Mouse (Mus musculus): Measurements from ENCODE around the gene Ctla4.

Gene Ctla4

DNA sequence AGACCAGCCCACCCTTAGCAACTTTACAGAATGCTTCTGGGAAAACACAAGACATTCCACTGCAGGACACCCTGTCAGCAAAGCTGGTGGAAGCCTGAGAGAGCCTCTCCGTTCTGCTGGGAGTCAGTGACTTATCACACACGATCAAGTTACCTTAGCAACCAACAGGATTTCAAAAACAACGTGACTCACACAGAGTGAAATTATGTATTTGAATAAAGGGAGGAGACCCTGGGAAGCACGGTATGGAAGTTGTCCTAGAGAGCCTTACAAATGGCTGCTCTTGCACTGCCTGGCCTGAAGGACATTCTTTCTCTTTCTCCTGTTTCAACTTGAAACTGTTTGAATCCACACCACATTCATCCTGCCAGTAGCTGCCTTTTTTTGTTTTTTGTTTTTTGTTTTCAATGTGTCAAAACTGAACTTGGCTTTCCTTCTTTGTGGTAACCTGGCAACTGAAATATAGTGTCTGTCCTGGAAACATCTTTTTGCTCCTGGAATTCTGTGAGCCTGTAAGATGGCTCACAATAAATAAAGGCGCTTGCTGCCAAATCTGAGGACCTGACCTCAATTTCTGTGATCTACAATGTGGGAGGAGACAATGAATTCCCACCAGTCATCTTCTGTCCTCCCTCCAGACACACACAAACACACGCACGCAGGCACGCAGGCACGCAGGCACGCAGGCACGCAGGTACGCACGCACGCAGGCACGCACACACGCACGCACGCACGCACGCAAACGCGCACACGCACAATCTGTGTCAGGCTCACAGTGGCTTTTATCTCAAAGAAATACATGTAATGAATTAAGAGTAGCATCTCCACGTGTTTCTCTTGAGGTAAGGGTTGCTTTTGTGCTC lies 33.9 kb downstream of the Ctla4 start:
- DNase-seq (ENCODE audit: low read depth, low spot score), result no peak

GRCm38 (mm10) chr1:60929036-60929435 lies 42.2 kb downstream of the Ctla4 start:
- no peak for DNase-seq (ENCODE audit: low read depth, low spot score)

- DNase-seq (ENCODE audit: low read depth, low spot score), result no peak
Measured at GRCm38 (mm10) chr1:60930397-60930796, 43.6 kb downstream of the Ctla4 start.

DNA sequence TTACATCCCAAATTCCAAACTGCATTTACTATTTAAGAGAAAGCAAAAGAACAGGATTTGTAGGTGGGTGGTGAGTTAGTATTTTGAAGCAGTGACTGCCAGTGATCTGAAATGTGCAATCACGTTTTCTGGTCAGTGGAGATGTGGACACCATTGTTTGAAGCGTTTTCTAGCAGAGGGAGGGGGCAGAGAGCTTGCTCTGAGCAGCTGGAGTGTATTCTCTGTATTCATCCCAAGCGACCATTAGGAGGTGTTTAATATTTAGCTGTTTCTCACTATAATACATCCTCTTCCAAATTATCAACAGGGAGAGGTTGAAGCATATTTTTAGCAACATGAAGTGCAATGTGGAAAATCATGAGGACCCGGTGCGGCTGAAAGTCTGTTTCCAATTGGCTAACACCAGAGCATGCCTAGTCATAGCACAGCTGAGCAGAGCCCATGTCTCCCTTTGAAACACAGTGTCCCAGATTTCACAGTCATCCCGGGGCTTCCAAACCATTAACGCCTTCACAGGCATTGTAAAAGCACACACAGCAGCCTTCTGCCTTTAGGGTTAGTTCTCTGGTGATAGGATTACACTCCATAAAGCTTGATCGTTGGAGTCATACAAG lies 49.3 kb downstream of the Ctla4 start:
- DNase-seq (ENCODE audit: low read depth, low spot score), result peak; percentile 9

DNA sequence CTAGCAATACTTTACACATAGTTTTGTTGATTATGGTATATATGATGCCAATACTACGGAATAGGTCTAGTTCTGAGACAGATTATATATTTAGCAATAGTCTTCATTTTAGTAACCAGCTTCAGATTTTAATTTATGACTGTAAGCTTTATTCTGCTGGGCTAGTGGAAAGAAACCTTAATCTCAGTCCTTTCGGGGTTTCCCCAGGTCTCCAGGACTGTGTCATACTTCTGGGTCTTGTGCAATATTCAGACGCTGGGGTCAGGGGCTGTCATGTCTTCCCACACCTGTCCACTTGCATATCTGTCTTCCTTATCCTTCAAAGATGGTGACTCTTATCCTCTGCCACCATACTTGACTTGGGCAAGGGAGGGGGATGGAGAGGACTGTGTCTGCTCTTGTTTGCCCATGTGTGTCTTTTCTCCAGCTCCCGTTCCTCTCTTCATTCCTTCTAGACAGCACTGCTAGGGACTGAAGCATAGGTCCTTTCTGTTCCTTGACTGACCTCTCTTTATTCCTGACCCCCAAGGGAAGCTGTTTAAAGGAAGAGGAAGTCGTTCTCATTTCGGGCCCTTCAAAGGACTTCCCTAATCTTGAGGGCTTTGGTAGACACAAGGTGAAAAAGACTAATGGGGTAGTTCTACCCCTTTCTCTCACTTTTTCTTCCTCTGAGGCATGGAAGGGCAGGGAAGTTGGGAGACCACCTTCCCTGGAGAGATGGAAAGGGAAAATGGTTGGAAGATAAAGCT lies 50.3 kb downstream of the Ctla4 start:
- DNase-seq (ENCODE audit: low read depth, low spot score), result no peak

- DNase-seq (ENCODE audit: low read depth, low spot score), result no peak
Measured at GRCm38 (mm10) chr1:60938256-60938655, 51.5 kb downstream of the Ctla4 start.

- DNase-seq (ENCODE audit: low read depth, low spot score), result no peak
Measured at GRCm38 (mm10) chr1:60938974-60939373, 52.2 kb downstream of the Ctla4 start.

DNA sequence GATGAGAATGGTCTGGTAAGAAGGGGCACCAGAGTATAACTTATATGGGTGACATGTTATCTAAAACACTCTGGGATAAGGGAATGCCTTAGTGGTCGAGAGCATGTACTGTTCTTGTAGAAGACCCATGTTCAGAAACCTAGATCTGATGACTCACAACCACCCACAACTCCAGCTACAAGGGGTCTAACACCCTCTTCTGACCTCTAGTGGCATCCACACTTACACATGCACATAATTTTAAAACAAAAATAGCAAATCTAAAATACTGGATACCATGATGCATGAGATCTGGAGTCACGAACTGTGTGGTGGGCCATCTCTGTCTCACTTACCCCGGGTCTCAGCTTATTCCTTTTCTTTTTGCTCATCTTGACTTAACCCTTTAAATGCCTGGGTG lies 53.2 kb downstream of the Ctla4 start:
- DNase-seq (ENCODE audit: low read depth, low spot score), result no peak

DNA sequence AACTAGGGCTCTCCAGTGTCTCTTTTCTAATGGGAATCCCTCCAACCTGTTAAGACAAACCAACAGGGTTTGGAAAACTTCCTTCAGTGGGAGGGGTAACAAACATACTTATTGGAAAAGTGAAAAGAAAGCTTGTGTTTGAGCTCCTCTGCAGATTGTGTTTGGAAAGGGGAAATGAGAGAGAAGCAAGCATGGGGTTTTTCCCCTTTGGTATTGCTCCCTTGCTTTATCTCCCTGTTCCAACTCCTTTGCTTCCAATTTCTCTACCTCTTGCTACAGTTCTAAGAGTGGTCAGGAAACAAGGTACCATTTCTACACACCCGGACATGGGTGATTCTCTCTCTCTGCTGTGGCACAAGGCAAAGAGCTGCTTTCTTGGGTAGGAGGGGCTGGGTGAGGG lies 53.8 kb downstream of the Ctla4 start:
- DNase-seq (ENCODE audit: low read depth, low spot score), result no peak

DNA sequence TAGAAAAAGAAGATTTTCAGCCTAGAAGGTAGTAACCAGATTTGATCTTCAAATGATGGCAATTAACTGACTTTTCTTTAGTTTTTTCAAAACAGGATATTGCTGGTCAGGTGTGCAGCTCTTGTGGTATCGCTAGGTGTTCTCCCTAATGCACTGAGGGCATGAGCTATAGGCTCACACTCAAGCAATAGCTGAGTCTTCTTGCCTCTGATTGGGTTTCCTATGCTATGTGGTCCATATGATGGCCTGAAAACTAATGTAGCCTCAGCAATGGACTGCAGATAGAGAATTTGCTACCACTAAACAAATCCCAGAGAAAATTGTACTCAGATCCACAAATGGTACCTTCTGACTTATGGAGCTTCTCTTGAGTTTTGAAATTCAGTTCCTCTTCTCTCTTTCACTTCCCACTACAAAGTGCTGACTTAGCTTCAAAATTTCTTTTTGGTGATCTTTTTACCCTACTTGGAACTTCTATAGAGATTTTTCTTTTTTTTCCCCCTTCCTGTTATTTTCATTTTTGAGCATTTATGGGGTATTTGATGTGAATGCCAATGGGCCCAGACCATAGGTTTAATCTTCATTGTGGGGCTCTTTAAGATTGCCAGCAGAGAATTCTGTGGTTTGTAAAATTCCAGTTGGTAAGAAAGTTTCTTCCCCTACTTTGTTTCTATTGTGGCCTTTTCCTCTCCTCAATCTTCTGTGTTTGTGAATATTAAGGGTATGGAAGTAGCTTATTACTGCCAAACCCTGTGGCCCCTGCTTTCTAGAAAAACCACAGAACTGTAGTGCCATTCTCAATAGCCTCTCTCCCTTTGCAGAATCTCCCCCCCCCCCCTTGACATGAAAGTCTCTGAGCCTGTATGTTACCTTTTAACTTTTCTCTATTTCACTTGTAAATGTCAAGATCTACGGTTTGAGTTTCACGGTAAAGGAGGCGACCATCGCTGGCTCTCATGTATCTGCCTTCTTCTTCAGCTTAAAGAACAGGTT lies 54.6 kb downstream of the Ctla4 start:
- no peak for DNase-seq (ENCODE audit: low read depth, low spot score)

DNA sequence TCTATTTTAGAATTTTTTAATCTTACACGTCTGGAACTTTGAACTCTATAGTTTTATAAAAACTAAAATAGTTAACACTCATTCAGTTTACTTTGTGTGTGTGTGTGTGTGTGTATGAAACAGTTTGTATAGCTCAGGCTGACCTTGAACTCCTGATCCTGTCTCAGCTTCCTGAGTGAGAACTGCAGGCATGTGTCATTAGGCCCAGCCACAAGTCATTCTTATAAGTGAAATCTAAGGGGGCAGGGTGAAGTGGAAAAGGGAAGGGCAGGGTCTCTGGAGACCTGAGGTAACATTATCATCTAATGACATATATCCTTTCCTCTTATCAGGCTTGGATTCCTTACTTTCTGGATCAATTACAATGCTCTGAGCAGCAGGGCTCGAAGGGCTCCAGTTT lies 56.1 kb downstream of the Ctla4 start:
- no peak for DNase-seq (ENCODE audit: low read depth, low spot score)

GRCm38 (mm10) chr1:60945633-60946401 lies 59.0 kb downstream of the Ctla4 start:
- no peak for DNase-seq (ENCODE audit: low read depth, low spot score)

DNA sequence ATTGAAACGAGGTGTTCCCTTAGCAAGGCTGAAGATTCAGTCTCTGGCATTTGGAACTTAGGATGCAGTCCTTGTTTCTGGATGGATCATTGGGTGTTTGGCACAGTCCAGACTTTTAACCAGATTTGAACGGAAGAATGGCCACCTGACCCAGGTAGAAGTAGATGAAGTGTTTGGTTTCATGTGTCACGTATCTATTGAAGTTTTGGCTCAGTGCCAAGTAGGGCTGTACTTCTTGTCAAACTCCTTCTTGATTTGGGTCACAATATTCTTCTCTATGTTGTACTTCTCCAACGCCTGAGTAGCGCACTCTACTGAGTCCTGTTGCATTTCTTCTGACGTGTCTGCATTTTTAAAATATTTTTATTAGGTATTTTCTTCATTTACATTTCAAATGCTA lies 61.3 kb downstream of the Ctla4 start:
- no peak for DNase-seq (ENCODE audit: low read depth, low spot score)

- DNase-seq (ENCODE audit: low read depth, low spot score), result no peak
Measured at GRCm38 (mm10) chr1:60952958-60953357, 66.2 kb downstream of the Ctla4 start.

DNA sequence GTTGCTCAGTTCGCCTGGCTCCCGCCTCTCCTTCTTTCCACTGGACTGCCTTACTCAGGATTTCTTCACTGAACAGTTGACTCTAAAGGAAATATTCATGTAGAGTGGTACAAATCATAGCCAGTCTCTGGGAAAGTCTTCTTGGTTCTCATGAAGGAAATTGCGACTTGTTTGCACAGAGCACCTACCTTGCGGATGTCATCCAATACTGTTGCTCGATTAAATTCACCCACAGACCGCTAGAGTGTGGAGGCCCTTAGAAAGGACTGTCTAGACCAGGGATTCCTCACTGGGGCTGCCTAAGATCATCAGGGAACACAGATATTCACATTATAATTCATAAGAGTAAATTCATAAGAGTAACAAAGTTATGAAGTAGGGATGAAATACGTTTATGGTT lies 66.9 kb downstream of the Ctla4 start:
- no peak for DNase-seq (ENCODE audit: low read depth, low spot score)

DNA sequence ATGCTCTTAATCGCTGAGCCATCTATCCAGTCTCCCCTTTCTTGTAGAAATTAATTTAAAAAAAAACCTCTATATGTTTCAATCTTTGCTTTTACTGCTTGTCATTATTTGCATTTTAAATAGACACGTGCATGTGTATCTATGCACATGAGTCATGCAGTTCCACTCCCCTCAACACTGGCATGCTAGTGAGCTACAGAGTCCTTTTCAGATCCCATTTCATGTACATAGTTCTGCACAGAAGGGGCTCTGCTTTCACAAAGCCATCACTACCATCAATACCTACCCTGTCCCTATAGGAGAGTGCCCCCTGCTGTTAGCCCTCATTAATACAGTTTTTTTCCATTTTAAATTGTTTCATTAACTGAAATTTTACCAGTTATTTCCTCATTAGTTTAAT lies 68.0 kb downstream of the Ctla4 start:
- no peak for DNase-seq (ENCODE audit: low read depth, low spot score)

DNA sequence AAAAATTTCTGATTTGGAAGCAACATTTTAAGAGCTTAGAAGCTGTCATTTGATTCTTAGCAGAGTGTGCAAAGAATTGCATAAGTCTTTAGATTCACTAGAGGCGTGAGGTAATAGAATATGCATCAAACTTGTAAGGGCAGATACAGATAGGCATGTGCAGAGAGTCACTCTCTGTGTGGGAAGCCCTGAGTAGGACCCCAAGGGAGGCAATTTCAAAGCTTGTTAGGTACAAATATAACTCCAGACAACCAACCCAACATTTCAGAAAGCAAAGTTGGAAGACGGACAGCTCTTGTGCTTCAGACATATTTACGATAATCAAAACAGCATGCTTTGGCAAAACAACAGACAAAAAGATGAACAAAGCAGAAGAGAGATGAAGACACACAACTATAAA lies 68.4 kb downstream of the Ctla4 start:
- no peak for DNase-seq (ENCODE audit: low read depth, low spot score)

- no peak for DNase-seq (ENCODE audit: low read depth, low spot score)
Measured at GRCm38 (mm10) chr1:60956196-60956595, 69.4 kb downstream of the Ctla4 start.

- DNase-seq (ENCODE audit: low read depth, low spot score), result no peak
Measured at GRCm38 (mm10) chr1:60958287-60958686, 71.5 kb downstream of the Ctla4 start.

- no peak for DNase-seq (ENCODE audit: low read depth, low spot score)
Measured at GRCm38 (mm10) chr1:60959246-60959645, 72.4 kb downstream of the Ctla4 start.

GRCm38 (mm10) chr1:60960451-60960850 lies 73.7 kb downstream of the Ctla4 start:
- DNase-seq (ENCODE audit: low read depth, low spot score), result no peak

Measured in retina, adult 2 months (tissue).